Mouse (Mus musculus) G1E (cell line): ENCODE data around the gene Sept3. TPM values are rescaled to one million over a fixed set of nuclear protein-coding genes. Genes with fewer than 3 reads are reported as not detected.
A peak's percentile ranks its signal among the peaks of the same experiment; 100 is the strongest.

Experiments used
- ATAC-seq: 2 replicates; pipeline ENCODE4 v1.8.0; 2016; ENCODE audit warnings: mild to moderate bottlenecking; ENCODE audit not compliant: insufficient number of reproducible peaks, poor library complexity, low FRiP score, severe bottlenecking; ENCODE audit errors: extremely low read depth
- DNase-seq: peaks from one replicate; pipeline ENCODE4 v3.0.0; 2012; ENCODE audit warnings: low spot score
- H3K27me3 ChIP-seq: 2 replicates; pipeline ENCODE4 v1.6.1; 2012; ENCODE audit warnings: mild to moderate bottlenecking, low read length, inconsistent platforms; ENCODE audit not compliant: insufficient read depth
- H3K36me3 ChIP-seq: replicated peaks from 2 replicates; pipeline ENCODE3; 2012; ENCODE audit warnings: mild to moderate bottlenecking, inconsistent platforms
- H3K4me1 ChIP-seq: 2 replicates; pipeline ENCODE4 v1.6.1; 2012; ENCODE audit warnings: low read depth, low read length, inconsistent platforms, mixed read lengths; ENCODE audit not compliant: insufficient read depth
- H3K4me3 ChIP-seq: 2 replicates; pipeline ENCODE4 v1.5.1; 2012; ENCODE audit warnings: low read depth, mild to moderate bottlenecking, inconsistent platforms, low read length, moderate library complexity, mixed read lengths
- H3K9me3 ChIP-seq: replicated peaks from 2 replicates; pipeline ENCODE4 v1.6.1; 2012; ENCODE audit warnings: inconsistent platforms
- CTCF ChIP-seq: IDR thresholded peaks from 2 replicates; pipeline ENCODE4 v1.5.1; 2012; ENCODE audit warnings: low read depth, low read length, inconsistent platforms, mixed read lengths
- GATA1 ChIP-seq: IDR thresholded peaks from 2 replicates; pipeline ENCODE4 v1.6.1; 2012; ENCODE audit warnings: borderline replicate concordance, low read length, inconsistent platforms, mixed read lengths
- GATA2 ChIP-seq: IDR thresholded peaks from 2 replicates; pipeline ENCODE4 v1.6.1; 2012; ENCODE audit warnings: low read depth, low read length, inconsistent platforms, borderline replicate concordance
- POLR2AphosphoS5 ChIP-seq: IDR thresholded peaks from 2 replicates; pipeline ENCODE4 v1.6.1; 2012; ENCODE audit warnings: low read depth, low read length, inconsistent platforms; ENCODE audit not compliant: insufficient replicate concordance
- TAL1 ChIP-seq: conservative IDR thresholded peaks from 2 replicates; pipeline ENCODE4 v1.6.1; 2012; ENCODE audit warnings: low read depth, low read length, inconsistent platforms, mixed read lengths
- polyA plus RNA-seq: library from polyadenylated mRNA; stranded (reverse); fragments of >175 nt; gene quantifications from 2 replicates; pipeline ENCODE4 v1.2.3, GENCODE M21; 2012
- total RNA-seq, 2 experiments: library from RNA; stranded (forward) in 1 of 2; stranded (reverse) in 1 of 2; fragments of 200-1000 nt in 1 of 2; fragments of >200 nt in 1 of 2; fragmentation: Nextera tagmentation in 1 of 2; gene quantifications; 2 replicates each; pipeline ENCODE4 v1.2.3; 2014 to 2017

Sept3 gene
- not detected in 2 replicates for total RNA-seq (2014; fragmentation: Nextera tagmentation)
- total RNA-seq (2017), result 0.05 and 0.12 TPM in 2 replicates
- polyA plus RNA-seq, result not detected in 2 replicates

- no peak within 1 kb of the TSS for H3K4me3 ChIP-seq
- ATAC-seq, result no peak
These were observed at the start of gene Sept3 for GRCm38 (mm10) chr15:82274593-82274926. Gene Sept3 (plus strand): TSS chr15:82274893.

GRCm38 (mm10) chr15:82225769-82226168, 48.9 kb upstream of the Sept3 start:
- no peaks in the 10 kb centered on the region for H3K9me3 ChIP-seq
- peaks cover 43% of the 10 kb centered on the region for H3K27me3 ChIP-seq
- no peak for DNase-seq
- no peak for TF ChIP-seq CTCF
- no peak for TF ChIP-seq TAL1
- TF ChIP-seq GATA2, result no peak
- no peak for TF ChIP-seq POLR2AphosphoS5
- TF ChIP-seq GATA1, result no peak
- H3K4me1 ChIP-seq, result peaks cover 55% of the 10 kb centered on the region
- peak overlapping the region; percentile 22; the same call in 1 of the 2 replicates for H3K4me3 ChIP-seq
- no peaks in the 10 kb centered on the region for H3K36me3 ChIP-seq
- no peak for ATAC-seq

More at GRCm38 (mm10) chr15:82274593-82274926, at the start of gene Sept3:
- Histone ChIP-seq H3K4me1 (peaks cover 3% of the 10 kb centered on the region; the same call in 1 of the 2 replicates), H3K36me3 (no peaks in the 10 kb centered on the region), H3K9me3 (no peaks in the 10 kb centered on the region), H3K27me3 (peaks cover 57% of the 10 kb centered on the region)
- no peak for DNase-seq
- no peak for TF ChIP-seq CTCF
- TF ChIP-seq GATA1, result no peak
- no peak for TF ChIP-seq POLR2AphosphoS5
- no peak for TF ChIP-seq GATA2
- TF ChIP-seq TAL1, result no peak

GRCm38 (mm10) chr15:82229542-82230045, 45.1 kb upstream of the Sept3 start:
- peaks cover 27% of the 10 kb centered on the region for H3K36me3 ChIP-seq
- H3K27me3 ChIP-seq, result peaks cover 15% of the 10 kb centered on the region; the same call in 1 of the 2 replicates
- DNase-seq (no peak), ATAC-seq (0 out of 2 replicates have a peak, but pooled peaks have one; percentile 28)
- H3K9me3 ChIP-seq, result no peaks in the 10 kb centered on the region
- no peak for TF ChIP-seq GATA1
- no peak for TF ChIP-seq GATA2
- no peak for TF ChIP-seq TAL1
- no peak for TF ChIP-seq CTCF
- TF ChIP-seq POLR2AphosphoS5, result no peak
- peaks cover 55% of the 10 kb centered on the region for H3K4me1 ChIP-seq
- H3K4me3 ChIP-seq, result peak overlapping the region; percentile 58; the same call in 1 of the 2 replicates

GRCm38 (mm10) chr15:82230098-82230611, 44.5 kb upstream of the Sept3 start:
- Histone ChIP-seq H3K27me3 (peaks cover 11% of the 10 kb centered on the region; the same call in 1 of the 2 replicates), H3K4me1 (peaks cover 50% of the 10 kb centered on the region), H3K4me3 (peak overlapping the region; percentile 58; the same call in 1 of the 2 replicates), H3K36me3 (peaks cover 33% of the 10 kb centered on the region), H3K9me3 (no peaks in the 10 kb centered on the region)
- ATAC-seq (no peak), DNase-seq (no peak)
- no peak for TF ChIP-seq GATA2
- TF ChIP-seq POLR2AphosphoS5, result no peak
- no peak for TF ChIP-seq TAL1
- TF ChIP-seq CTCF, result no peak
- TF ChIP-seq GATA1, result no peak

GRCm38 (mm10) chr15:82231100-82231499, 43.6 kb upstream of the Sept3 start:
- H3K4me3 ChIP-seq, result no peak overlapping the region
- DNase-seq (no peak), ATAC-seq (no peak)
- H3K36me3 ChIP-seq, result peaks cover 41% of the 10 kb centered on the region
- H3K4me1 ChIP-seq, result peaks cover 50% of the 10 kb centered on the region
- no peak for TF ChIP-seq GATA1
- no peak for TF ChIP-seq TAL1
- no peak for TF ChIP-seq POLR2AphosphoS5
- H3K27me3 ChIP-seq, result peaks cover 2% of the 10 kb centered on the region; the same call in 1 of the 2 replicates
- no peaks in the 10 kb centered on the region for H3K9me3 ChIP-seq

- no peak for DNase-seq
These were observed 42.9 kb upstream of the Sept3 start for GRCm38 (mm10) chr15:82231591-82232378.

More at GRCm38 (mm10) chr15:82231591-82232378, 42.9 kb upstream of the Sept3 start:
- Histone ChIP-seq H3K9me3 (no peaks in the 10 kb centered on the region), H3K27me3 (no peaks in the 10 kb centered on the region), H3K36me3 (peaks cover 46% of the 10 kb centered on the region), H3K4me3 (no peak overlapping the region), H3K4me1 (peaks cover 51% of the 10 kb centered on the region)
- no peak for ATAC-seq
- TF ChIP-seq TAL1 (no peak), POLR2AphosphoS5 (no peak), GATA1 (no peak), GATA2 (no peak), CTCF (no peak)
